Mouse (Mus musculus) megakaryocyte, embryonic 14.5 days (primary cell): ENCODE results near the gene AL732309.1. TPM values are rescaled to one million over a fixed set of nuclear protein-coding genes. Genes with fewer than 3 reads are reported as not detected.

ENCODE experiments used
- H3K27me3 ChIP-seq: replicated peaks from 2 replicates; pipeline ENCODE3; 2012; ENCODE audit warnings: inconsistent platforms
- H3K36me3 ChIP-seq: replicated peaks from 2 replicates; pipeline ENCODE3; 2012; ENCODE audit warnings: low read length, inconsistent platforms, mixed read lengths
- H3K4me1 ChIP-seq: 2 replicates; pipeline ENCODE4 v1.6.1; 2012; ENCODE audit warnings: inconsistent platforms
- H3K4me3 ChIP-seq: replicated peaks from 2 replicates; pipeline ENCODE3; 2012; ENCODE audit warnings: moderate library complexity, mild to moderate bottlenecking, inconsistent platforms
- H3K9me3 ChIP-seq: 2 replicates; pipeline ENCODE4 v1.6.1; 2012; ENCODE audit warnings: inconsistent platforms
- FLI1 ChIP-seq: IDR thresholded peaks from 2 replicates; pipeline ENCODE4 v1.6.1; 2012; ENCODE audit warnings: low read length, inconsistent platforms, mixed read lengths
- GATA1 ChIP-seq: IDR thresholded peaks from 3 replicates; pipeline ENCODE4 v1.6.1; 2012; ENCODE audit warnings: mixed read lengths, low read length, inconsistent platforms, borderline replicate concordance
- polyA plus RNA-seq: library from polyadenylated mRNA; stranded (reverse); fragments of >175 nt; gene quantifications from 2 replicates; pipeline ENCODE4 v1.2.3, GENCODE M21; 2012; ENCODE audit warnings: low replicate concordance; ENCODE audit not compliant: insufficient read depth

Gene AL732309.1
- polyA plus RNA-seq, 1 experiment = 1.1 TPM

DNA sequence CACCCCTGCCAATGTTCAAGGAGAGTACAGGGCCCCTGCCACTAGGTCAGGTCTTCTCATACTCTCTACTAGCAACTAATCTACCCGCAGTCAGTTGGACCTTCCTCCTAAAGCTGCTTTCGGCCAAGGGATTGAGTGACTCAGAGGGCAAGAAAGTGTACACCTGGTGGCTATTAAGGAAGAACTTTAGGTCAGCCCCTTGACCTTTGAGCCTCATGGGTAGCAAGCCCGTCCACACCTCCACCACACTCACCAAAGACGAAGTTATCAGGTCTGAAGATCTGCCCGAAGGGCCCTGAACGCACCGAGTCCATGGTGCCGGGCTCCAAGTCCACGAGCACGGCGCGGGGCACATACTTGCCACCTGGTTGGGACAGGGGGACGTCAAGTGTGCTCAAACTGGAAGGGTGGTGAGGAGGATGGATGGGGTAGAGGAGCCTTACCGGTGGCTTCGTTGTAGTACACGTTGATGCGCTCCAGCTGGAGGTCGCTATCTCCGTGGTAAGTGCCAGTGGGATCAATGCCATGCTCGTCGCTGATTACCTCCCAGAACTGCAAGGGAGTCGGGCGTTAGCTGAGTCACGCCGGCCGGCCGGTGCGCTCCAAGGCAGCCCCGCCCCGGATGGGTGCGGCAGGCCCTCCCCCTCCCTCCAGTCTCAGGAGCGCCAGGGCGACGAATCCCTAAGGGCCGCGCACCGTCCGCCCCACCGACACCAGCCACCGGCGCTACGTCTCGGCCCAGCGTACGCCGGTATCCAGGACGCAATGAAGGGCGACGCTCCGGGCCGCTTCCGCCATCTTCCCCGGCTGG, 22.8 kb downstream of the AL732309.1 start:
- H3K4me1 ChIP-seq = peaks cover 75% of the 10 kb centered on the region
- 0 out of 2 replicates have a peak, but pooled peaks cover under 1% of the 10 kb centered on the region for H3K9me3 ChIP-seq
- H3K4me3 ChIP-seq = peak overlapping the region; percentile 99
- TF ChIP-seq GATA1 (0 out of 3 replicates have a peak, but pooled peaks have one; percentile 10), FLI1 (no peak; the same call in 1 of the 2 replicates)
- H3K36me3 ChIP-seq = peaks cover 24% of the 10 kb centered on the region
- no peaks in the 10 kb centered on the region for H3K27me3 ChIP-seq

GRCm38 (mm10) chr2:25221331-25221772, 25.3 kb downstream of the AL732309.1 start:
- no peak for TF ChIP-seq GATA1
- Histone ChIP-seq H3K27me3 (peaks cover 5% of the 10 kb centered on the region), H3K4me1 (peaks cover 58% of the 10 kb centered on the region), H3K4me3 (peak overlapping the region; percentile 47), H3K9me3 (0 out of 2 replicates have a peak, but pooled peaks cover 4% of the 10 kb centered on the region), H3K36me3 (peaks cover 24% of the 10 kb centered on the region)

DNA sequence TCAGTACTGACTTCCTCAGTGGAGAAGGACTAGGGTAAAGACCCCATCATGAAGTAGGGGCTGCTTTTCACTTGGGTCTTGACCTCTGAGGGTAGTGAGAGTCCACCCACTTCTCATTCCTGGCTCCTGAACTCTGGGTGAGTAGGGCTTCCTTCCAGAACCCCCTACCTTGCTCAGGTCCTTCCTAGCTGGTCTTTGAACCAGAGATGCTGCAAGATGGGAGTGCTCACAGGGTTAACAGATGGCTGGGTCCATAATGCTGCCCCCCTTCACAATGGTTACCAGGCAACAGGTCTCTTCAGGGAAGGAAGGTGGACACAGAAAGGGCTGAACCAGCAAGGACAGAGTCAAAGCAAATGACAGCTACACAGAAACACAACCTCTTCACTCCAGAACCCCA, 28.2 kb downstream of the AL732309.1 start, which contains the start of gene Fam166a:
Gene Fam166a, plus strand, starts transcription at position 301 of the 400 bp plus-strand sequence.
- H3K9me3 ChIP-seq = 0 out of 2 replicates have a peak, but pooled peaks cover 4% of the 10 kb centered on the region
- TF ChIP-seq GATA1 (no peak), FLI1 (no peak)
- H3K4me3 ChIP-seq = no peak within 1 kb of the TSS
- H3K4me1 ChIP-seq = peaks cover 66% of the 10 kb centered on the region
- peaks cover 18% of the 10 kb centered on the region for H3K36me3 ChIP-seq
- H3K27me3 ChIP-seq = peaks cover 6% of the 10 kb centered on the region

DNA sequence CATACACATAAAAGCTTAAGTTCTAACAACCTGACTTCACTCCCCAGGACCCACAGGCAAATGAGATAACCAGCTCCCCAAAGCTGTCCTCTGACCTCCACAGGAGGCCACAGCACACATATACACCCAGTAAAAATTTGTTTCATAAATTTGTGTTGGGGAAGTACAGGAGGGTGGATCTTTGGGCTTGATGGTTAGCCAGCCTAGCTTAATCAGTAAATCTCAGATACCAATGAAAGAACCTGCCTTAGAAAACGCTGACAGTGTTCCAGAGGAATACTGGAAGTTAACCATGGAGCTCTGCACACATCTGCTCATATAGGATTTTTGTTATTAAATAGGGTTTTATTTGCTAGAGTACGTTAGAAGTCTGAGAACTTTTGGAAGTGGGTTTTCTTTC, 29.0 kb downstream of the AL732309.1 start:
- no peak for TF ChIP-seq FLI1
- TF ChIP-seq GATA1 = no peak
- H3K9me3 ChIP-seq = 0 out of 2 replicates have a peak, but pooled peaks cover 4% of the 10 kb centered on the region
- H3K4me3 ChIP-seq = no peak overlapping the region
- H3K4me1 ChIP-seq = peaks cover 62% of the 10 kb centered on the region
- peaks cover 15% of the 10 kb centered on the region for H3K36me3 ChIP-seq
- H3K27me3 ChIP-seq = peaks cover 7% of the 10 kb centered on the region

GRCm38 (mm10) chr2:25214444-25214843, 32.2 kb downstream of the AL732309.1 start, which contains the start of gene Stpg3:
Gene Stpg3, minus strand, starts transcription at chr2:25214637.
- Histone ChIP-seq H3K27me3 (peaks cover 7% of the 10 kb centered on the region), H3K9me3 (0 out of 2 replicates have a peak, but pooled peaks cover 4% of the 10 kb centered on the region), H3K36me3 (peaks cover 12% of the 10 kb centered on the region), H3K4me1 (peaks cover 60% of the 10 kb centered on the region), H3K4me3 (peak within 1 kb of the TSS; percentile 29)
- no peak for TF ChIP-seq FLI1
- no peak for TF ChIP-seq GATA1

DNA sequence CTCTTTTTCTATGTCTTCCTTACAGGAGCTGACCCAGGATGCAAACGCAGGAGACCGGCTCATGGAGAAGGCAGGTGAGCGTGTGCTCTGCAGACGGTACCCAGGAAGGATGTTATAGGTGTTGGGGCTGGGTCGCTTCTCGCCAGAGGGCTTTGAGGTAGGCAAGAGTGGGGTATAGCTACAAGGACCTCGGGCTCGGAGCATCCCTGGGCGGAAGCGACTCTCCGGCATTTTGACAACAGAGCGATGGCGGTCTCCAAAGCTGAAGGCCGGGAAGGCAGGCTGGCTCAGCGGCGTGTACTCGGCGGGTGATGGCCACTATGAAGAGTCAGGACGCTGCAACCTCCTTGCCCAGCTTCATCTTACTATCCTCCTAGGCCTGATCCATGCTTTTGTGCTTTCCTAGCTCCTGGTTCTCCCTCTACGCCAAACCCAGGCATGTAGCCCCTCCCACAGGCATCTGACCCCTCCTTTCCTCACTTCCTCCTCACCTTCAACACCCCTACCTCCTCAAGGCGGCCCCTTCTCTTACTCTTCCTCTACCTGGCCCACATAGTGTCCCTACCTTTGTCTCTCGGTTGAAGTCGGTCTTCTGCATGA, 33.3 kb downstream of the AL732309.1 start:
- H3K4me1 ChIP-seq = peaks cover 66% of the 10 kb centered on the region

GRCm38 (mm10) chr2:25211121-25211670, 35.5 kb downstream of the AL732309.1 start, which contains the start of gene Nelfb:
Gene Nelfb, minus strand, starts transcription at chr2:25211489.
- Histone ChIP-seq H3K27me3 (peaks cover 2% of the 10 kb centered on the region), H3K4me3 (peak within 1 kb of the TSS; percentile 94), H3K36me3 (peaks cover 42% of the 10 kb centered on the region), H3K4me1 (peaks cover 79% of the 10 kb centered on the region), H3K9me3 (no peaks in the 10 kb centered on the region)
- TF ChIP-seq GATA1 (no peak), FLI1 (no peak)

More for the DNA sequence above, 33.3 kb downstream of the AL732309.1 start:
- no peaks in the 10 kb centered on the region for H3K9me3 ChIP-seq
- TF ChIP-seq FLI1 = no peak
- peak overlapping the region; percentile 29 for H3K4me3 ChIP-seq
- peaks cover 21% of the 10 kb centered on the region for H3K36me3 ChIP-seq
- H3K27me3 ChIP-seq = peaks cover 2% of the 10 kb centered on the region

GRCm38 (mm10) chr2:25210686-25211085, 36.0 kb downstream of the AL732309.1 start:
- H3K9me3 ChIP-seq = no peaks in the 10 kb centered on the region
- peaks cover 2% of the 10 kb centered on the region for H3K27me3 ChIP-seq
- H3K36me3 ChIP-seq = peaks cover 47% of the 10 kb centered on the region
- TF ChIP-seq GATA1 (no peak), FLI1 (no peak)
- H3K4me3 ChIP-seq = peak overlapping the region; percentile 94
- peaks cover 79% of the 10 kb centered on the region for H3K4me1 ChIP-seq

GRCm38 (mm10) chr2:25207593-25207992, 39.1 kb downstream of the AL732309.1 start:
- H3K4me3 ChIP-seq = no peak overlapping the region
- TF ChIP-seq FLI1 (no peak), GATA1 (no peak)
- peaks cover 78% of the 10 kb centered on the region for H3K36me3 ChIP-seq
- peaks cover 87% of the 10 kb centered on the region for H3K4me1 ChIP-seq
- no peaks in the 10 kb centered on the region for H3K27me3 ChIP-seq
- no peaks in the 10 kb centered on the region for H3K9me3 ChIP-seq

DNA sequence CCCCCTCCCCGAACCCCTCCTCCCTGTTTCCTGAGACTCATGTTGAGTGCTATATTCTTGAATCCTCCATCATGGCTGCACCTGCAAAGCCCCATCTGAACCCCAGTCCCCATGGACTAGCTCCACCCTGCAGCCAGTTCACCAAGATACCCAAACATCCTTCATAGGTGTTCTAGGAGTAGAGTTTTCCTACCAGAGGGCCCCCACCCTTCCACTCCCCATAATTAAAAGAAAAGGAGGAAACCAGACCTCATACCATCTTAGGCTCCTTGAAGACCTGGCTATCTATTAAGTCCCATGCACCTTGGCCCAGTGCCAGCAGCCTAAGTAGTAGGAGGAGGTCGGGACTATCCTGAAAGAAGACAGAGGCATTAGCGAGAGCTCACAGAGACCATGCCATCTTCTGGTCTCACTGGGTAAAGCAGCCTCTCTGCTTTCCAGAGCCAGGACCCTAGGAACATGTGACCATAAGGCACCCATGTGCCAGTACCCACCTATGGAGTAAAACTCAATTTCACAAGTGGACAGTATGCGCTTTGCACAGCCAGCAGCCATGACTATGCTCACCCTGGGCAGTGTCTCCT, 42.9 kb downstream of the AL732309.1 start:
- TF ChIP-seq GATA1 (no peak), FLI1 (no peak)
- H3K9me3 ChIP-seq = no peaks in the 10 kb centered on the region
- no peak overlapping the region for H3K4me3 ChIP-seq
- H3K4me1 ChIP-seq = peaks cover 83% of the 10 kb centered on the region
- H3K27me3 ChIP-seq = no peaks in the 10 kb centered on the region
- peaks cover 99% of the 10 kb centered on the region for H3K36me3 ChIP-seq
